Mouse (Mus musculus) stomach, embryonic 15.5 days (tissue): ENCODE measurements at regions not wholly inside any gene's neighbourhood (a gene's known extent, or its start where the extent isn't known, plus 50 kb on each side); places are given as distances from the start of the nearest gene placed in this dataset.

Source experiments
- ATAC-seq: fragments of 200-750 bp; cut with Nextera tagmentation; 2 replicates; pipeline ENCODE4 v1.8.0; 2017; ENCODE audit warnings: low read depth, moderate number of reproducible peaks, moderate TSS enrichment; ENCODE audit not compliant: insufficient read depth, low FRiP score
- H3K27ac ChIP-seq: fragments of 300-500 bp; sonication (generic); 2 replicates; pipeline ENCODE4 v1.5.1; 2015; ENCODE audit warnings: mild to moderate bottlenecking, inconsistent platforms
- H3K27me3 ChIP-seq: fragments of 300-500 bp; sonication (generic); replicated peaks from 2 replicates; pipeline ENCODE4 v1.6.1; 2015; ENCODE audit warnings: inconsistent platforms
- H3K36me3 ChIP-seq: fragments of 300-500 bp; sonication (generic); 2 replicates; pipeline ENCODE4 v1.6.1; 2015; ENCODE audit warnings: inconsistent platforms
- H3K4me1 ChIP-seq: fragments of 300-500 bp; sonication (generic); 2 replicates; pipeline ENCODE4 v1.6.1; 2015; ENCODE audit warnings: inconsistent platforms
- H3K4me2 ChIP-seq: fragments of 300-500 bp; sonication (generic); 2 replicates; pipeline ENCODE4 v1.6.1; 2015; ENCODE audit warnings: mild to moderate bottlenecking, inconsistent platforms
- H3K4me3 ChIP-seq: fragments of 300-500 bp; sonication (generic); replicated peaks from 2 replicates; pipeline ENCODE4 v1.5.1; 2015; ENCODE audit warnings: inconsistent platforms
- H3K9ac ChIP-seq: fragments of 300-500 bp; sonication (generic); 2 replicates; pipeline ENCODE4 v1.6.1; 2015; ENCODE audit warnings: inconsistent platforms
- H3K9me3 ChIP-seq: fragments of 300-500 bp; sonication (generic); 2 replicates; pipeline ENCODE4 v1.6.1; 2016; ENCODE audit warnings: inconsistent platforms
- WGBS: fragments of 180-500 bp; shearing (Covaris S2); methylation state at CpG from one replicate; pipeline ENCODE4 v1.1.7; 2015; 5-methylcytosine and 5-hydroxymethylcytosine counted together

DNA sequence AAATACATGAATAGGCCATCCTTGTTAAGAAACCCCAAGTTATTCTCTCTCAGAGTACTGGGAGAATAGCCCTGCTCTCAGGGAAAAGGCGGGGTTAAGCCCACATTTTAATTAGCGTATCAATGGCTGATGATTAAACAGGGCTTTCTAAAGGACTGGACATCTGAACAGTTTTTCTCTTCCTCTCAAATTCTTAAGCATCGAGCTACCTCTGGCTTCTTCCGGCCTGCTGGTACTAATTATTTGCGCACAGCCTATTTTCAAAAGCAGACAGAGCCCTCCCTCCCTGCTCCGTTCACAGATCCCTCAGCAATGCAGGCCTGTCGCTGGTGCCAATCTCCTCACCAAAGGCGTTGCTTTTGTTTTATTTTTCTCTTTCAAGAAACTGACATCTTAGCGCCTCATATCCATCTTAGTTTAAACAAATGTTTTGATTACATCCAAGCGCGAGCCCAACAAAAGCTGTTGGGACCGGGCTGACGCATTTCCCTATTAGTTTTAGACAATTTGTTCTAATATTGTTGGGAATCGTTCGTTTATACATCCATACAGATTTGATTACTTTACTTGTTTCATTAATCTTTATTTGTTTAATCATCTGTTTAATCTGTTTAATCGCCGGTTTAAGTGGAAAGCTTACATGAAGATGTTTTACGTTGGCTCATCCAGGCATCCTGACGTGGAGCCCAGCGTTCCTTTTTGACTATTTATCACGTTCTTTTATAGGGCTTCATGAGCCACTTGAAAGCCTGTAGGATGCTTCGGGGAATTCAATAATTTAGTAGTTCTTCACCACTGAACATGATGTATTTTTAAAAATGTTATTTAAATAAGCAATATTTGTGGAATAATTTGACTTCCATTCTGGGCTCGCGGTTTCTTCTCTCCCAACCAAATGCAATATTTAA lies 269.5 kb upstream of the Tle3 start:
- H3K4me3 ChIP-seq, result no peak overlapping the region
- no peak overlapping the region for H3K4me2 ChIP-seq
- H3K9ac ChIP-seq, result no peak overlapping the region
- H3K36me3 ChIP-seq, result no peaks in the 10 kb centered on the region
- no peaks in the 10 kb centered on the region for H3K27me3 ChIP-seq
- no peak for ATAC-seq
- H3K27ac ChIP-seq, result no peak overlapping the region
- WGBS, result 42% methylated on average over 24 of the region's 24 CpGs
- H3K9me3 ChIP-seq, result no peaks in the 10 kb centered on the region
- H3K4me1 ChIP-seq, result no peaks in the 10 kb centered on the region

DNA sequence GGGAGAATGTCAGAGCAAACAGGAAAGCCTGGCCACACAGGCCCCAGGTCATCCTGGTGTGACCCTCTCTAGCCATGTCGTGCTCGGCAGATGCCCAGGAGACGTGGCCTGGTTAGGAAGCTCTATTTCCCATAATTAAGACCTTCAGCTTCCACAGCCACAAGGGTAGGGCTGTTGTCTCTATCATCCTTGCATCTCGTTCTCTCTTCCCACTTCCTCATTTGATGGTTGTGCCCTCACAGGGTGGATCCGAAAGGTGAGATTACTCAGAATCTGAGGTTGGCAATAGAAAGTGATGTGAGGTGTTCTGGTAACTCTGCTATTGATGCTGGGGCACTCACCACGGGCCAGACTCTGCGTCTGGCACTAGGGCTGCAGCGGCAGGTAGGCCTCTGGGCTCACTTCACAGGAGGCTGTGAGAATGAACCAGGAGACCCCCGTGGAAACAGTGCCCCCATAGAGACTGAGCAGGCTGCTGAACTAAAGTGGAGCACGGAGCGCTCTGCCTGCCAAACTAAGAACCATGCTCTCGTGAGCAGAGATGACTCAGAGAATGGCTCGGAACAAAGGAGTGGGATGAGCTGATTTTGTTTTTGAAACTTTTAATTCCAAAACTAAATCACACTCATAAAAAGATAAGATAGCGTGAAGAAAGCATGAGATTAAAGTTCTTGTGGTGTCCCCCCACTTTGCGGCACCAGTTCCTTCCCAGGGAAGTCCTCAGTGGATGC lies 266.5 kb upstream of the Tle3 start:
- no peak for ATAC-seq
- H3K27me3 ChIP-seq, result no peaks in the 10 kb centered on the region
- no peaks in the 10 kb centered on the region for H3K4me1 ChIP-seq
- no peak overlapping the region for H3K9ac ChIP-seq
- 84% methylated on average over 15 of the region's 15 CpGs for WGBS
- no peak overlapping the region for H3K4me3 ChIP-seq
- no peaks in the 10 kb centered on the region for H3K36me3 ChIP-seq
- H3K4me2 ChIP-seq, result no peak overlapping the region
- no peaks in the 10 kb centered on the region for H3K9me3 ChIP-seq
- H3K27ac ChIP-seq, result no peak overlapping the region

DNA sequence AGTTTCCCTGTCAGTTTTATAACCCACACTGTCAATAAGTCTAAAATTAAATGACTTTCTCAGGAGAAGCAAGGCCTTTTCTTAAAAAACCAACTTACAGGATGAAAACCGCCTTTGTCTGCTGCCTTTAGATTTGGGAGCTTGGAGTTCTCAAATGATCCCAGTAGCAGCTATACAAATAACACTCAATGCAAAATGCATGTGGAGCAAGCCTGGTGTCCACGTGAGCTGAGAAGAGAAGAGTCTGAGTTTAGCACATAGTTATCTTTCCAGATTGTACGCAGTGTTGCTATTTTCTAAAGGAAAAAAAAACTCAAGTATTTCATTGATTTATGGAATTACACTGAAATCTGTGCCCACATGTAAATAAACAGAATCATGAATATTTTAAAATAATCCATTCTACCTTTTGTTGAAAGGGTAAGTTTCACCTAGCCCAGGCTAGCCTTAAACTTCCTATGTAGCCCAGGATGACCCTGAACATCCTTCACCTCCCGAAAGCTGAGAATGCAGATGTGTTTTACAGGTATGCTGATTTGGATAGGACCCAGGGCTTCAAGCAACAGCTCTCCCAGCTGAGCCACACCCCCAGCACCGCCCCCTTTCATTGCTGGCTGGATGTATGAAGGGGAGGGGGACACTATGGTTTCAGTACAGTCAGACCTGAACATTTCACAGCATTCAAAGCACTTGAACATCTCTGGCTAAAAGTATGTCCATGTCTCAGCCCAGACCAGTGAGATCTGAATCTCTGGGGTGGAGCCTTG lies 262.5 kb upstream of the Tle3 start:
- no peak overlapping the region for H3K4me3 ChIP-seq
- peaks cover 5% of the 10 kb centered on the region; the same call in 1 of the 2 replicates for H3K27me3 ChIP-seq
- H3K9ac ChIP-seq, result no peak overlapping the region
- no peak for ATAC-seq
- no peaks in the 10 kb centered on the region for H3K4me1 ChIP-seq
- no peaks in the 10 kb centered on the region for H3K36me3 ChIP-seq
- H3K27ac ChIP-seq, result no peak overlapping the region
- H3K9me3 ChIP-seq, result no peaks in the 10 kb centered on the region
- 84% methylated on average over 5 of the region's 5 CpGs for WGBS
- H3K4me2 ChIP-seq, result no peak overlapping the region

DNA sequence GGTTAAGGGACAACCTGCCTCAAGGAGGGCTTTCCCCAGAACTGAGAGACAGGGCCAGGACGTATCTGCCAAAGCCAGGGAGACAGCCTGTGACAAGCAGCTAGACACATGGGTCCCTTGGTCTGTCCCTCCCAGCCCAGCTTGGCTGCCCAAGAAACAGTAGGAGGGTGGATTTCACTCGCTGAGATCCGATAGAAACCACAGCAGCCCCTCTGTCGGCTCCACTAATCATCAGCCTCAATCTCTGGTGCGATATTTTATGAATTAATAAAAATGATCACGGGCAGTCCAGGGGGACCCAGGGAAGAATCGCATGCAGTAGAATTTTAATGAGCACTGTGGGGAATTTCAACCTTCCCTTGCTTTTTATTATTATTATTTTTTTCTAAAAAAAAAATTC lies 261.0 kb upstream of the Tle3 start:
- WGBS, result 52% methylated on average over 7 of the region's 7 CpGs
- Histone ChIP-seq H3K27ac (no peak overlapping the region), H3K9ac (no peak overlapping the region)

DNA sequence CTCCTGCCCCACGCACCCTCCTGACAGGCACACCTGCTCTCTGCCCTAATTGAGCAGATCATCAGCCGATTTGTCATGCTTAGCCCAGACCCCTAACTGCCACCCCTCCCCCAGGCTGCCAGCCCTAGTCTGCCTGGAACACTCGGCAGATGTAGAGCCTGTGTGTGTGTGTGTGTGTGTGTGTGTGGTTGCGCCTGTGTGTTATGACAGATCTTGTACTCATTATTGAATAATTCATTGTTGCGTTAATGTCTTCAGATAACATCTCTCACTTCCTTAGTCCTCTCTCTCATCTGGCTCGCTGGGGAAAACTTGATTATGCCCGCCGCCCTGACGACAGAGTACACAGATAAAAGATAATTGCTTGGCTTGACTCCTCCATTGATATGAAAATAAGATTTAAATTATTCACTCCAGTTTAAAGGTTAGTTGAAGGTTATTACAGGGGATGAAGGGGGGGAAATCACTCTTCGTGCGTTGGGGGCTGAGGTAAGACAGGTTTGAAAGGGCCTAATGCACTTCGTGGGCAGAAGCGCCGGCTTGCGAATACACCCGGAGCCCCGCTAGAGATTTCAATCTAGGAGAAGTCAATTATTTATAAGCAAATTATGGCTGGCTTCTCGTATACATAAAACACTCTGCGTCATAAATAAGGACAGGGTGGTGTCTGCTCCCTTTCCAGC lies 260.3 kb upstream of the Tle3 start:
- Histone ChIP-seq H3K4me2 (no peak overlapping the region), H3K4me3 (no peak overlapping the region), H3K27me3 (peaks cover 5% of the 10 kb centered on the region; the same call in 1 of the 2 replicates), H3K4me1 (no peaks in the 10 kb centered on the region), H3K36me3 (no peaks in the 10 kb centered on the region), H3K9me3 (no peaks in the 10 kb centered on the region), H3K27ac (no peak overlapping the region), H3K9ac (no peak overlapping the region)
- no peak for ATAC-seq
- 42% methylated on average over 19 of the region's 19 CpGs for WGBS

More for the DNA sequence above, 261.0 kb upstream of the Tle3 start:
- Histone ChIP-seq H3K36me3 (no peaks in the 10 kb centered on the region), H3K9me3 (no peaks in the 10 kb centered on the region), H3K4me2 (no peak overlapping the region), H3K4me1 (no peaks in the 10 kb centered on the region), H3K27me3 (peaks cover 5% of the 10 kb centered on the region; the same call in 1 of the 2 replicates), H3K4me3 (no peak overlapping the region)
- no peak for ATAC-seq

DNA sequence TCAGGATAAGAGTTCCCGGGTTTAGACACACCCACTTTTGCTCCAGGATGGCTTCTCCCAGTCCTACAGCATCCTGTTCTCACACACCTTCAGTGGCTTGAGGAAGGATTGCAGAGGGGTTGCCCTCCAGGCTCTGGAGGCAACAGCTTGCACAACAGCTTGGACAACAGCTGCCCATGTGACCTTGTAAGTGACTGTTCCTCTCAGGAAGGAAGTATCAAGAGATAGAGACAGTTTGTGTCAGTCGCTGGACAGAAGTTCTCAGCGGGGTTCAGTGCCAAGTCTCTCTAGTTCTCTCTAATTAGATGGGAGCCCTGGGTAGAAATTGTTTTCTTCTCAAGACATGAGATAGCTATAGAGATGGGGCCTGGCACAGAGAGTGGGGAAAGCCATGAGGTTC lies 252.9 kb upstream of the Tle3 start:
- Histone ChIP-seq H3K4me1 (peaks cover 5% of the 10 kb centered on the region), H3K9ac (no peak overlapping the region), H3K4me3 (no peak overlapping the region), H3K27me3 (0 out of 2 replicates have a peak, but pooled peaks cover 3% of the 10 kb centered on the region), H3K9me3 (no peaks in the 10 kb centered on the region), H3K36me3 (no peaks in the 10 kb centered on the region), H3K27ac (no peak overlapping the region), H3K4me2 (no peak overlapping the region)
- 73% methylated on average over 3 of the region's 3 CpGs for WGBS
- ATAC-seq, result no peak

DNA sequence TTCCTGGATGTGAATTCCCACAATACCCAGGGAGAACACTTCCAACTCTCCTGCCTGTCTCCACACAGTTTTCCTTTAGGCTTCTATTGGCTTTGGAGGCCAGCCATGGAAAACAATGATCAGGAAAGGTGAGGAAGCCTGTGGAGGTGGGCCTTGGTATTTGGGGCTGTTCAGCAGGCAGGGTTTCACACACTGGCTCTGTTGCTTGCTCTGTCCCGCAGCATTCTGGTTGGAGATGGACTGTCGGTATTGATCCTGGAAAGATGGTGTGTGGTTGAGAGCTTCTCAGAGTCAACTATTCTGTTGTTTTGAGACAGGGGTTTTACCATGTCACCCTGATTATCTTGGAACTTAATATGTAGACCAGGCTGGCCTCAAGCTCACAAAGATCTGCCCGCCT lies 251.6 kb upstream of the Tle3 start:
- H3K27ac ChIP-seq, result no peak overlapping the region
- H3K27me3 ChIP-seq, result 0 out of 2 replicates have a peak, but pooled peaks cover 3% of the 10 kb centered on the region
- H3K4me3 ChIP-seq, result no peak overlapping the region
- H3K4me2 ChIP-seq, result no peak overlapping the region
- no peak for ATAC-seq
- no peaks in the 10 kb centered on the region for H3K36me3 ChIP-seq
- peaks cover 5% of the 10 kb centered on the region for H3K4me1 ChIP-seq
- no peak overlapping the region for H3K9ac ChIP-seq
- no peaks in the 10 kb centered on the region for H3K9me3 ChIP-seq
- WGBS, result 90% methylated on average over 3 of the region's 3 CpGs

DNA sequence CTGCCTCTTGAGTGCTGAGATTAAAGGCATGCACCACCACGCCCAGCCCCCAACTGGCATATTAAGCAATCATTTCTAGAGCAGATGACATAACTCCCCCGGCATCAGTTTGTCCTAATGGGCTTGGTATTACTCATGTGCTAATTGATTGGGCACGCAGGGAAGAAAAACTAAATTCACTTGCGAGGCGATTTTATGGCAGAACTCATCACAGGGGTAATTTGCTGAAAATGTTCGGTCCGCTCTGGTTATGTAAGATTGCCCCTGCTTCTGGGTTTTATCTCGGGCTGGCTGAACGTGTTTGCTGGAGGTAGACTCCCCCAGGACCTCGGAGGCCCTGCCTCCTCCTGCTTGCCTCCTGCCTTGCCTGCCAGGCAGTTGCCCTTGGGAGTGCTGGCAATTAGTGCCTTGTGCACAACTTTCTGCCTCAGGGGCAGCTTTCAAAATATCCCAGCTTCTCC lies 251.2 kb upstream of the Tle3 start:
- Histone ChIP-seq H3K4me3 (no peak overlapping the region), H3K27ac (no peak overlapping the region), H3K27me3 (0 out of 2 replicates have a peak, but pooled peaks cover 3% of the 10 kb centered on the region), H3K36me3 (no peaks in the 10 kb centered on the region), H3K4me1 (peaks cover 5% of the 10 kb centered on the region), H3K4me2 (no peak overlapping the region), H3K9ac (no peak overlapping the region), H3K9me3 (no peaks in the 10 kb centered on the region)
- 59% methylated on average over 10 of the region's 10 CpGs for WGBS
- ATAC-seq, result no peak

DNA sequence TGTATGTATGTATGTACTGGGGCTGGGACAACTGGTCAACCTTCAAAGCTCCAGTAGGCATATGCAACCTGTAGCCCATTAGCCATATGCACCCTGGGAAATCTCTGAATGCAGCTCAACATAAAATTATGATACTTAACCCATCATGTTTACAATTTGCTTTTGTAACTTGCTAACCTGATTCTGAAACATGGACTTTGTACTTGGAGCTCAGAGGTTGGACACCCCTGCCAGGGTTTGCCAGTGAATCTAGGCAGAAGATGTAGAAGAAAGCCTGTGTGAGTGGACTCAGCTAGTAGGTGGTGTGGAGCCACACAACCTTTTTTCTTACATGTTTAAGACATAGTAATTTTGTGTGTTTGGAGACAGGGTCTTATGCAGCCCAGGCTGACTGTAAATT lies 248.7 kb upstream of the Tle3 start:
- H3K4me2 ChIP-seq, result no peak overlapping the region
- H3K9me3 ChIP-seq, result no peaks in the 10 kb centered on the region
- H3K9ac ChIP-seq, result no peak overlapping the region
- no peak overlapping the region for H3K4me3 ChIP-seq
- no peak for ATAC-seq
- H3K36me3 ChIP-seq, result no peaks in the 10 kb centered on the region
- H3K27me3 ChIP-seq, result 0 out of 2 replicates have a peak, but pooled peaks cover 3% of the 10 kb centered on the region
- H3K27ac ChIP-seq, result no peak overlapping the region
- peaks cover 5% of the 10 kb centered on the region for H3K4me1 ChIP-seq

DNA sequence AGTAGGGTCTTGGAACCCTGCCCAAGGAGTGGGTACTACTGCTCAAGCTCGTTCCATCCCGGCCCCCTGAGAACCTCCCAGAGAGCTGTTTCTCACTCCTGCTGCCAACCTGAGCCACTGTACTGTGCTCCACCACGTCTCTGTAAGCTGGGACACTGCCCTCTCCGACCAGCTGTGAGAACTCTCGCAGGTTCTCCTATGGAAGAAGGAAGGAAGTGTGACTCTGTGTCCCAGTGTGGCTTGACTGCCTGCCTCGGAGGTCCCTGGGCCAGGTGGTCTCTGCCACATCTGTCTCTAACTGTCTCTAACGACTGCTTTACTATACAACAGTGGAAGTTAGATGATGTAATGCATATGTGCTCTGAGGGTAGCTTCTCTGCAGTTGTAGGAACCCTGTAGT lies 246.4 kb upstream of the Tle3 start:
- H3K4me3 ChIP-seq, result no peak overlapping the region
- no peak overlapping the region for H3K9ac ChIP-seq
- H3K27ac ChIP-seq, result no peak overlapping the region
- H3K27me3 ChIP-seq, result no peaks in the 10 kb centered on the region
- H3K4me1 ChIP-seq, result peaks cover 5% of the 10 kb centered on the region
- no peaks in the 10 kb centered on the region for H3K36me3 ChIP-seq
- ATAC-seq, result no peak
- H3K4me2 ChIP-seq, result no peak overlapping the region
- 59% methylated on average over 7 of the region's 7 CpGs for WGBS
- no peaks in the 10 kb centered on the region for H3K9me3 ChIP-seq

DNA sequence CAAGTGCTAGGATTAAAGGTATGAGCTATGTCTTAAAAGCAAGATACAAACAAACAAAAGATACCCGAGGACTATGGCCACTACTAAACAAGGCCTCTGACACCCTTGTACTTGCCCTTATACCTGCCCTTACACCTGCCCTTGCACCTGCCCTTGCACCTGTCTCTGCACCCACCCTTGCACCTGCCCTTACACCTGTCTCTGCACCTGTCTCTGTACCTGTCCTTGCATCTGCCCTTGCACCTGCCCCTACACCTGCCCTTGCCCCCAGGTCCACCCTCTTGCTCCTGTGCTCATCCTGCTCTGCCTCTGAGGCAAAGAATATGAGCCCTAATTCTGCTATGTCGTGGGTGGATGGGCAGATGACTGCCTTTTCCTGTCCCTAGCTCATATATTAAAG lies 244.1 kb upstream of the Tle3 start:
- Histone ChIP-seq H3K27ac (no peak overlapping the region), H3K27me3 (no peaks in the 10 kb centered on the region), H3K36me3 (no peaks in the 10 kb centered on the region), H3K4me1 (peaks cover 5% of the 10 kb centered on the region), H3K4me3 (no peak overlapping the region), H3K9ac (no peak overlapping the region), H3K4me2 (no peak overlapping the region), H3K9me3 (no peaks in the 10 kb centered on the region)
- ATAC-seq, result no peak
- WGBS, result 68% methylated on average over 2 of the region's 2 CpGs
